Mouse (Mus musculus) 3134 (cell line): ENCODE results near the gene Pjvk.
"Not testable (repeated sequence)": the region's sequence is repeated elsewhere in the genome, so short reads cannot be mapped to it uniquely, and the experiment has no call there.

Source experiments
- DNase-seq: peaks from one replicate; pipeline ENCODE4 v3.0.0-alpha.2; 2011; ENCODE audit warnings: low spot score; ENCODE audit not compliant: insufficient read length; ENCODE audit errors: extremely low read depth

Pjvk gene

DNA sequence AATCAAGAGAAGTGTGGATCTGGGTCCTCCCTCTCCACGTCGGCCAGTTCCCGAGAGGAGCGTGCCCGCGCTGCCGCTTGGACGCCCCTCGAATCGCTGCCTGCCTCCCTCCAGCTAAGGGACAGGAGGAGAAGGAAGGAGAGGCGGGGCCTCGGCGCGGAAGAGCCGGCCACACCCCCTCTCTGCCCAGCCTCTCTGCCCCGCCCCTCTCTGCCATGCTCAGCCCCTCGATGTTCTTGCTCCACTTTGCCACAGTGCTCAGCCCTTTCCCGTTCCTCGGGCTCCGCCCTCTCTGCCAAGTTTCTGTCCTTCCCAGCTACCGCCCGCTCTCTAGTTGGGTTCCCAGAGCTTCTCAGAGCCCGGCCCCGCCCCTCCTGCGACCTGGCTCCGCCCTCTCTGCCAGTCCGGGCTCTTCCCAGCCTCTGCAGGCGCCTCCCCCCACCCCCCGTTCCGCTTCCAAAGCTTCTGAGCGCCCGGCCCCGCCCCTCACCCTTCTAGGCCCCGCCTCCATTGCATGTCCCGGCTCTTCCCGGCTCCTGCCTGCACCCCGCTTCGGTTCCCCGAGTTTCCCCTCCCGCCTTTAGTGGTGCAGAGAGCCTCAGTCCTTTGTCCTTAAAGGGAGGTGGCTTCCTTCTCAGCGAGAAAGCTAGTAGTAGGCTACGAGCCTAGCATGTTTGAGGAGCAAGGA is at the start of gene Pjvk, which contains the start of gene Prkra:
Pjvk (plus strand) TSS at position 594 of the 688 bp plus-strand sequence.
Prkra (minus strand) TSS at position 133 of the 688 bp plus-strand sequence.
- DNase-seq = peak; percentile 97

DNA sequence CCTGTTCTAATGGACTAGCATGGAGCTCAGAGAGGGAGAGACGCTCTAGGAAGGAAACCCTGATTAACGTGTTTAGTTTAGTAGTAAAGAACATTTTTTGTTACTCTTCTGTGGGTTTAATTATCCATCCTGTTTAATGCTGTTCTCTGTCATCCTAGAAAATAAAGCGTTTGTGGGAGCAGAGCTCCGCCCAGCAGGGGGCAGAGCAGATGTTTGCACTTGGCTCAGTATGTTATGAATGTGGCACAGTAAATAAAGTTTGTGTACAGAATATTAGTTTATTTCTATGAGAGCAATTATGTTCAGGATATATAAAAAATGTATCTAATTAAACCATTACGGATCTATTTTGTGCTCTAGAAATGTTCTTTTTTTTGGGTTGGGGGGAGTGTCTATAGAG is 49.1 kb upstream of the Pjvk start:
- DNase-seq = no peak

DNA sequence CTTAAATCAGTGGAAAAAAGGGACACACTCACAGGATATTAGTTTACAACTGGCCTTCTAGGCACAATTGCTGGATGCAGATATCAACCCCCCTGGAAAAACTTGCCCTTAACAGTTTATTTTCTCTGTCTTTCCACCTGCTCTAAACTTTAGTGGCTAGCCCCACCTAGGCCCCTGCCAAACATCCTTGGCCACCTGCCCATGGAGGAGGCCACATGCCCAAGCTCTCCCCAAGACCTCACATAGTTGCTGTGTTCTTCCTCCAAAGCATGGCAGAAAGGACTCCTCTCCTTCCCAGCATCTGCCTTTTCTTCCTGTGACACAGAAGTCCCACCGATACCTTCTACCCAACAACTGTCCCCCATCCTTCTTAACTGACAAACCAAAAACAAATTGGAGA is 46.0 kb upstream of the Pjvk start:
- DNase-seq = no peak

- DNase-seq = no peak
Measured at GRCm38 (mm10) chr2:76606704-76607103, 41.6 kb upstream of the Pjvk start.

GRCm38 (mm10) chr2:76610326-76611104 is 37.8 kb upstream of the Pjvk start:
- DNase-seq = no peak

DNA sequence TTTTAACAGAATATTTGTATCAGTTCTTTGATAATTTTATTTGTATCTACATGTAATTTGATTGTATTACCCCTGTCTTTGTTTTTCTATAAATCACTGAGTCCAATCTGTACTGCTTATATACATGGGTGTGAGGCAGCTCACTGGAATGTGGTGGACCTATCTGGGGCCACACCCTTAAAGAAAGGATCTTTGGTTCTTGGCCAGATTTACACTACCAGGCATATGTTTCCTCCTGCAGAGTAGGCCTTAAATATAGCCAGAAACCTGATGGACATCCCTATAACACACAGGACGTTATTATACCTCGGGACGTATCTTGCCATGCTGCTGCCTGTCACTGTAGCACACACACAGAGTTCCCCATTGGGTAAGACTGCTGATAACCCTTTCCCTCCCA is 36.3 kb upstream of the Pjvk start:
- DNase-seq = no peak

GRCm38 (mm10) chr2:76618078-76618477 is 30.2 kb upstream of the Pjvk start:
- no peak for DNase-seq

DNA sequence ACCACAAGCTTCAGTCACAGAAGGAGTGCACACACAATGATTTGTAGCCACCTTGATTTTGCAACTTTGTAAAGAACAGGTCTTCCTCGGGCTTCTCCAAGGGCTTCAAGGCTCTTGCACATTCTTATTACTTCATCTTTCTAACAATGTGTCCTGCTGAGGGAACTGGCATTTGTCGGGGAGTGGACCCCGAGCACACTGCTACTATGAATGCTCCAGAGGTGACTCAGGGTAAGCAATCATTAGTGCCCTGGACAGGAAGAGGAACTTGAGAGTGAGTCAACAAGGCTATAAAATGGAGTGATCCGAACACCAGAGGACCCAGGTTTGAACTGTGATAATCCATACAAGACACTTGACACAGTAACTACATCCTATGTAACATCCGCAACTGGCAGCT is 28.1 kb upstream of the Pjvk start:
- DNase-seq = no peak

DNA sequence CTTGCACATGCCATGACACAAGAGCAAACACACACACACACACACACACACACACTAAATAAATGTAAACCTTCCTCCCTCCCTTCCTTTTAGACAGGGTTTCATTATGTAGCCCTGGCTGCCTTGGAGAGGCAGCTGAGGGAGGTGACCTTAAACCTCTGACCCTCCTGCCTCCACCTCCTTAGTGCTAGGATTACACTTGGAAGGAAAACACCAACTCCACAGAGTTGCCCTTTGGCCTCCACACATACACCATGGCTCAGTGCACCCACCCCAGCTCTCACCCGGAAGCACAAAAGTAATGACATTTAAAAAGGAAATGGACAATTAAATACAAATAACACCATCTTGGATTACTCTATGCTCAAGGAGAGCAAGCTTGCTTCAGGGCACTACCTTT is 26.6 kb upstream of the Pjvk start:
- DNase-seq = no peak

GRCm38 (mm10) chr2:76622316-76622715 is 26.0 kb upstream of the Pjvk start:
- not testable (repeated sequence) for DNase-seq

DNA sequence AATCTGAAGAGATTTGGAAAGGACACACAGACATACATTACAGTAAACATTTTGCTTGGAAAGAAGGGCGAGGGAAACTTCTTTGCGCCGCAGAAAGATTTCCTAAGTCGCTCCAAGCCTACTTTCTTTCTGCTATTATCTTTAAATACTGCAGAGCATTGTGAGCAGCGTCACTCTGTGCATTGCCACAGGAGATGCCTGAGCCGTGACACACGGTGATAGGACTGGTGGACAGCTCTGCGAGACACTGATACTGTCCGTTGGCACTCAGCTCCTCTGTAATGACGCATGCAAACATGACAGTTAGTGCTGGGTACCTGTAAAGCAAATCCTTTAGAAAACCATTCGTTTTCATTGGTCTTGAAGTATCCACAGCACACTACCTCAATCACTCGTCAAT is 18.0 kb upstream of the Pjvk start:
- no peak for DNase-seq

GRCm38 (mm10) chr2:76631600-76631999 is 16.7 kb upstream of the Pjvk start:
- no peak for DNase-seq

DNA sequence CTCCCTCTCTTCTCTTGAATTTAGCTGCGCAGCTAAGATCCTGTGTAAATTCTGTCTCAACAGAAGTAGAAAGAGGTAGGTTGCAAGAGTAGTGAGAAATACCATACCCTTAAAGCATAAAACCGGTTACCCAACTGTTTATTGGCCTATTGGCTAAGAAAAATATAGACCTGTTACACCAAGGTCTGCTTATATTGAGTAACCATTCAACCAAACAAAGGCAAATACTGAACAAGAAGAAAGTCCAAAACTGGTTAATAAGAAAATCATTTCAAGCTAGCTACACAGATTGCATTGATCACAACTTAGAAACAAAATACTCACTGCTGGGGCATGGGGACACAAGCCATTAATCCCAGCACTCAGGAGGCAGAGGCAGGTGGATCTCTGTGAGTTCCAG is 8.6 kb upstream of the Pjvk start:
- DNase-seq = no peak

- no peak for DNase-seq
Measured at GRCm38 (mm10) chr2:76643801-76644200, 4.5 kb upstream of the Pjvk start.

DNA sequence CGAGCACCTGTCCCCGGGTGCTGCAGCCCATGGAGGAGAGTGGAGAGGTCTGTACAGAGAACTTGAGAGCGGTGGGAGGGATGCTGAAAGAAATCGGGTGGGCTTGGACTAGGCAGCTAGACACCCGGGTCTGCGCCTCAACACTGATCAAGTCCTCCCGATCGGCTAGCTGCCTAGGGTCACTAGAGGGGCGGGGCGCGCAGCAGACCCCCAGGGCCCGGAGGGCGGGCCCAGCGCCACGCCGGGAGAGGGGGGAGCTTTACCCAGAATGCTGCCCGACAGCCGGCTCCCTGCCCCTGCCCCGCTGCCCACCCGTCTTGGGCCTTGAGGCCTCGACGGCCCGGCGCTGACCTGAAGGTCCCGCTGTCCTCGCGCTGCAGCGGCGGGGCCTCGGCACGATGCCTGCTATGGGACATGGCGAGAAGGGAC is 821 bp upstream of the Pjvk start:
- DNase-seq = no peak

DNA sequence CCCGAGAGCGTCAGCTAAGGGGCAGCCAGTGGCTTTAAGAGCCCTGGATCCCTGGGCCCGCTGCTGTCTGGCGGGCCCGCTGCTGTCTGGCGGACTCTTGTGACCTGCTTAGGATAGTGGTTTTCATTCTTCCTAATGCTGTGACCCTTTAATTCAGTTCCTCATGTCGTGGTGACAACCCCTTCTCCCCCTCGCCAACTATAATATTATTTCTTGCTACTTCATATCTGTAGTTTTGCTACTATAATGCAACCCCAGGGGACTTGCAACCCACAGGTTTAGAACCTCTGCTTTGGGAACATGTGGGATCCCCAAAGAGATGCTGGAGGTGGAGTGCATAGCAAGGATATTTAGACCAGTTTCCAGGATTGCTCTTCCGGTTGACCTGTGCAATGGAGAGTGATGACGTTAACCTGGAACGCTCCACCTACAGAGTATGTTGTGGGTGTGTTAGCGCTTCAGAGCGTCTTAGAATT is 428 bp downstream of the Pjvk start:
- DNase-seq = no peak

- no peak for DNase-seq
Measured at GRCm38 (mm10) chr2:76653070-76653469, 4.8 kb downstream of the Pjvk start.

GRCm38 (mm10) chr2:76654646-76655045 is 6.4 kb downstream of the Pjvk start:
- DNase-seq = no peak

- DNase-seq = no peak
Measured at GRCm38 (mm10) chr2:76655444-76655843, 7.2 kb downstream of the Pjvk start.

DNA sequence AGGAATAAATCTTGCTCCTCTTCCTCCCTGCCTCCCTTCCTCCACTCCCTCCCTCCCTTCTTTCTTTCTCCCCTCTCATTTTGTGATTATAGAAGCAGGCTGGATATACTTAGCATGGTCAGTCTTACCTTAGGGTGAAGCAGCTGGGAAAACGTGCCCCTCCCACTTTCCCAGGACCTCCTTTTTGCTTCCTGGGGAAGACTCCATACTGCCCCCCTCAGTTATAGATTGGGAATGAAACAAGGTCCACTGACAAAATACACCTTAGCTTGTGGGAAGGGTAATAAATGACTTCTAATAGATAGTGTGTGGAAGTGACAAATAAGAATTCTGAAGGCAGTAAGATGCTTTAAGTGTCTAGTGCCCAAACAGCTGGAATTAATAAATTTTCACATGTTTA is 7.7 kb downstream of the Pjvk start:
- DNase-seq = no peak

DNA sequence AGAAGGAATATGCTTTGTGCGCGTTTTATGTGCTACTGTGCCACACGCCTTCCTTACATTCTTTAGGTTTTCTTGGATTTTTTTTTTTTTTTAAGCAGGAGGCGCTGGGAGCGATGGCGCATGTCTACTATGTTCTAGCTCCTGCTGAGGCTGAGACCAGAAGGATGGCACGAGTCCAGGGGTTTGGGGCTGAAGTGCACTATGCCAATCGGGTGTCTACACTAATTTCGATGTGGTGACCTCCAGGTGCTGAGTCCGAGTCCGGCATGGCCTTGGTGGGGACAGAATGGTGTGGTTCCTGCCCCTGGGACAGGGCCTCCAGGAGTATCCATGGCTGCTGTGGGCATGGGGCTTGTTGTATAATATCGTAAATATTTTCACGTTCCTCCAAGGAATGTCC is 10.3 kb downstream of the Pjvk start:
- DNase-seq = no peak

GRCm38 (mm10) chr2:76659419-76659818 is 11.1 kb downstream of the Pjvk start:
- DNase-seq = no peak
